Mouse (Mus musculus) layer of hippocampus, postnatal 10 days (tissue): ENCODE measurements at regions not wholly inside any gene's neighbourhood (a gene's known extent, or its start where the extent isn't known, plus 50 kb on each side); places are given as distances from the start of the nearest gene placed in this dataset.

ENCODE experiments used
- DNase-seq, 2 experiments: peaks; one replicate each; pipeline ENCODE4 v3.0.0; 2021; ENCODE audit warnings: low spot score in 2 of 2

DNA sequence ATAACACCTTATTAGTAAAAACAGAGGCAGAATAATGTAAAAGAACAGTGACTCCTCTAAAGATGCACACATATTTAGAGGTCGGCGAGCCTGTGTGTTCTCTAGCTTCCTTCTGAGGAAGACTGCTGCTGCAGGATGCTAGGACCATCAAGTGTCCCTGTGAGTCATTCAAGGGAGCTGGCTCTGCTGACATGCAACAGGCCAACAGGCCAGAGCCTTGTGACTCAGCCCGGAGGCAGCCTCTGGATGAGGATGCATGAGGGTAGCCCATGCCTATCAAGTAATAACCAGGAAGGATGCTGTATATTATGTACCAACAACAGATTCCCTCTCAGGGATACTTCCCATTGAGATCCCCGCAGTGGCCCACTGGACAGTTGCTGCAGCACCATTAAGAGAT lies 199.5 kb upstream of the Rasgrp1 start:
- no peak for DNase-seq

DNA sequence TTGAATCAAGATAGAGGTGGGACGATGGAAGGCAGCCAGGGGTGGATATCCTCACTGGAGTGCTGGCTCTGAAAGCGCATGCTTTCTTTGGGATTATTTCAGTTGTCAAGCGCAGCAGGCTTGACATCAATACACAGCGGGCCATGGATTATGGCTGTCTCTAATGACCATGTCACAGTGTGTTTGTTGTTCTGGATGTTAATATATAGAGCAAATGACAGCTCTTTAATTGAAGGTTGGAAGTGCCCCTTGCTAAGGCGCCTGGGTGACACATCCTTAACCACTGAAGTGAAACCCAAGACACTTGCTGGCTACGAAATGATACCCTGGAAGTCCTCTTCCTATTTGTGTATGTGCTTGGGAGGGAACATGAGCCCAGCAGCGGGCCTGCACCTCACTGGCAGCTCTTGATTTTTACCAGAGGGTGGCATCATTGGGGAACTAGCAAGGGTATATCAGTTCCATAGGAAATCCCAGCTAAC lies 200.5 kb upstream of the Rasgrp1 start:
- no peak for DNase-seq

DNA sequence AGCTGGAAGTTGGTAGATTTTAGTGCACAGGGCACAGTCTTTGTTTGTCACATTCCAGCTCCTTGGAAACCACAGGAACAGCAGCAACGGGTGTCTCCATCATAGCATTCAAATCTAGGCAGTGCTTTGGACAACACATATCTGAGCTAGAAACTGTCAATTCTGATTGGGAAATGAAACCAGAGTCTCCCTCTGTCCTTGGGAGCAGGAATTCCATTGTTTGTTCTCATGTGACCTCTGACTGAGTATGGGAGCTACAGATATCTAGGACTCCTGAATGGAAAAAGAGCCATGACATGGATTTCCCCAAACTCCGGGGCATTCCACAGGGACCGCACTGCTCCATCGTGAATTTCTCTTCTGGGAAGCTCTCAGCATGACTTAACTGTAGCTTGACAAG lies 205.5 kb upstream of the Rasgrp1 start:
- no peak for DNase-seq

DNA sequence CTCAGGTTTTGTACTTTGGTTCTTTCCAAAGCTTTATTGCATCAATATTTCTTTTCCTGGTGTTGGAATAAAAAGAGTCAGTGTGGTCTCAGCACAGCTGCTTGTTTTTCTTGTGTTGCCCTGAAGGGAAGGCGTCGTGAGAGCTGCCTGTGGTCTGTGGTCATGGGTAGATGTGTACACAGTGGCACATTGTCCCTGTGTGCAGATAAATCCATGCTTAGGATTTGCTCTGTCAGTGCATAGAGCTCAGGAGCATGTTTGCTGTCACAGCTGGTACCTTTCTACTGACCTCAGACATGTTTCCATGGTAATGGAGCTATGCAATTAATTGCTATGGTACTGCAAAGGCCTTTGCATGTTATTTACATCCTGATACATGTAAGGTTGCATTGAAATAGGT lies 213.5 kb upstream of the Rasgrp1 start:
- DNase-seq: no peak

DNA sequence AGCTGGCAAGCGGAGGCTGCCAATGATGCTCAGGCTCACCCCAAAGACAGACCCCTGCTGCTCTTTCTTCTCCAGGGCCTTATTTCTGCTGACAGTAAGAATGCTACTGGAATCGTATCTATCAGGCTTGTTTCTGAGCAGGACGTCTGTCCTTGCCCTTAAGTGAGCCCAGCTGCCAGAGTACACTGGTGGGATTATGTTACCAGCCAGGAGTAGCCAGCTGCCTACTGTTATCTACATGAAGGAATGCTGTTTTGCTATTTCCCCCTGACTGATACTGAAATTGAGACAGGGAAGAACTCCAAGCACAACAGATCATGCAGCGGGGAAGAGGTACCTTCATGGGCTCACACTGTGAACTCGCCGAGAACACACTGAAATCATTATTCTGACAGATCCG lies 228.2 kb upstream of the Rasgrp1 start:
- no peak for DNase-seq

DNA sequence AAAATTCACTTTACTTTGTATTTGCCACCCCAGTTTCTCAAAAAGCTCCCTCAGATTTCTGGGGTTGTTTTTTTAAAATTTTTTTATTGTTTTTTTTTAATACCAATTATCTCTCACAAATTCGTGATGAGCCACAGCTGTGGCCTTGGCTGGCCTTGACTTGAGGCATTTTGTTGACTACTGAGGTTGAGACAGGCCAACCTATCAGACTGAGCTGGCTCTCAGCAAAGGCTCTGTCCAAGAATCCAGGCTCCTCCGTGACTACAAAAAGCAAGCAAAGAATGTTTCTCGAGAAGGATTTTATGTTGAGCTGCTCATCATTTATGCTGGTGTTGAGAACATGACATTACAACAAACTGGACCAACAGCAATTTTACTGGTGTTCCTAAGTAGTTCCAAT lies 244.6 kb upstream of the Rasgrp1 start:
- DNase-seq: no peak

DNA sequence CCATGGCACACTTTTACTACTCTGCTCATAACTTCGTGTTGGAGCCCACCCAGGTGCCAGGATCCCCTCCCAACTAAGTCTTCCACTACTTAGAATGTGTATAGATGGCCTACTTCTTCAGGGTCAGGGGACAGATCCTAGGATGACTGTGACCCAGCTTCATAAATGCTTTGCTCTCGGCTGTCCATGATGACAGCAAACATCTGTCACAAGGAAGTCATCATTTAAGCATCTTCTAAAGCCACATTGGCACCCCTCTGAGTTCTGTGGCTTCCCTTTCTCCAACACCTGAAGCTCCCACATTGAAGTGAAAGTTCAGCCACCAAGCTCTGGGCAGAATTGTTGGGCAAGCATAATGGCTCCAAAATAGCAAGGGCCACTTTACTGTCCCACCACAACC lies 252.2 kb upstream of the Rasgrp1 start:
- DNase-seq: no peak

DNA sequence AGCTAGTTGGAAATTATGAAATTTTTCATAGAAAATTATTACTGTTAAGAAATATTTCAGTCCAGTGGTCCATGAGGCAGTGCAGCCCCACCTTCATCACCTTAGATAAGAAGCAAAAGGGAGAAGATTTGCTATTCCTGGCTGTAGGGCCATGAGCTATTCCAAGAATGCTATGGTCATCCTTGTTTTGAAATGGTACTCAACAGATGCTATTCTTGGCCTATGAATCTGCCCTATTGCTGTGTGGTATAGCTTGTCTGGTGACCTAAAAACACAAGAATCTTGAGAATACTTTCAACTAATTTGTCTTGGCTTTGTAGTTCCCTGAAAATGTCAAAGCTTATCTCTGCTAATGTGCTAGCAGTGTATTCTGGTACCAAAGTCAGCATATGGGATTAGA lies 254.8 kb upstream of the Rasgrp1 start:
- DNase-seq: no peak

DNA sequence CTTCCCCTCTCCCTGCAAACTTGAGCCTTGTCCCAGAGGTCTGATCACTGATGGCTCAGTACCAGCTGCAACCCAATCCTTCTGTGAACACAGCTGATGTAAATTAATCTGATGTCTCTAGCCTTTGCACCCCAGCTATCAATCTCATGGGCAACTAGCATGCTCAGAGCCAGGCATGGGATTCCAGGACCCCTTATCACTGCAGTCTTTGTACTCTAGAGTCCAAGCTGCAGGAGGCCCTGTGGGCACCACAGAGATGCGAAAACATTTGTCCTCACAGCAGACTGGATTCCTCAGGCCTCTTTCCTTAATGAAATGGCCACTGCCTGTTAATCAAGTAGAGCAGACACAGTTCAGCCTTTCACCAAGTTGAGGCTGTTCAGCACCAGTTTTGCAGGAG lies 272.0 kb upstream of the Rasgrp1 start:
- no peak for DNase-seq

DNA sequence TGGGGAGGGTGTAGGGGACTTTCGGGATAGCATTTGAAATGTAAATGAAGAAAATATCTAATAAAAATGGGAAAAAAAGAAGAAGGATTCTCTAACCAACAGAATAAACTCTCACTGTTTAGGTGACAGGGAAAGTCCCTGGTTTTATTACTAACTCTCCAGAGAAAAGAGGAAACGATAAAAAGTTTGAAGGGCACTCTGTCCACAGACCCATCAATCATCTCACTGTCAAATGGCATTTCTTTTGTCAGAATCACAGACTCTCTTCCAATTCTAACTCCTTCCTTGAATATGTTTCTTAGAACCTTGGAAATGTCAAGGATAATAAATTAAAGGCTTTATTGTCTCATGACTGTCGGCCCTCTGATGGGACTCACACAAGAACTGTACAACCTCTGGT lies 275.3 kb upstream of the Rasgrp1 start:
- DNase-seq: no peak

DNA sequence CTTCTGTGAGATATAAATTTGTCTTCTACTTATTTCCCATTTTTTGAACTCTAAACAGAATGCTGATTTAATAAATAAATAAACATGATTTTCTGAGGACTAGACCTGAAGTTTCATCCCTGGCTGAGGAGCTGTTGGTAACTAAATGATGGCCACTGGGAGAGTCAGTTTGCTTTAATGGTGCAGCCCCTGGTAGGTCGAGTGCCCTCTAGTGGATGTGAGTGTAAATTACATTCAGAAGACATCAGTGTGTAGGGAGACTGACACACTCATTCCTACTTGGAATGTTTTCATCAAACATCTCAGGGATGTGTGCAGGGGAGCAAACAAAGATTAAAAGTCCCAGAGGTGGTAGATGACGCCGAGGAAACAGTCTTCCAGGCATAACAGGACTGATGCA lies 281.2 kb upstream of the Rasgrp1 start:
- peak in 1 of 2 experiments; percentile 14 for DNase-seq

DNA sequence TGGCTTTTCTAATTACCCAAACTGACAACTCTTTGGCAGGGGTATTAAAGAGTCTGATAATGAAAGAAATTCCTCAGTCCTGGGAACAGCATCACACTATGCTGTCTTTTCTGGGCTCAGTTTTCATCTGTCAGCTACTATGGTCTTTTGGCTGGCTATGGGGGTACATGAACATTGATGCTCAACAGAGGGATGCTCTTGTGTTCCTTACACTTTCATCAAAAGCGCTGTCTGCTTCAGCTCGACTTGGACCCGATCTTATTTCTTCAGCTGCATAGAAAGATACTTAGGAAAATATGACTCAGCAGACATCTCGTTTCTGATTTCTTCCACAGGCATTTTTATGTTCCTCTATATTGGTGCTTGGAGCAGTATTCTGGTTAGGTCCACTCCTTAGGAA lies 292.1 kb upstream of the Rasgrp1 start:
- DNase-seq: no peak

DNA sequence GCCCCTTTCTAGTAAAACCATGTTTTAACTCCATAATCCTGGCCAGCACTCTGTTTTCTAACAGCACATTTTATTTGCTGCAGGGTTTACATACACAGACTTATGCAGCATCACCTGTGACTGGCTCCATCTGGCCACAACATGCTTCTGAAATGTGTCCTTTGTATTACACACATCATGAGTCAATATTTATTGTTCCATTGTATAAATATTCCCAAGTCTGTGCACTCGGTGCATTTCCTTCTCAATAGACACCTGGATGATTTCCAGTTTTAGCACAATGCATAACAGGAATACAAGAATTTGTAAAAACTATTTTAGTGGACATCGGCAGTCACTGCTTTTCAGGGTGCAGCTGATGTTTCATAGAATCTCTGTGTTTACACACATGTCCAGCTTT lies 294.6 kb upstream of the Rasgrp1 start:
- no peak for DNase-seq

DNA sequence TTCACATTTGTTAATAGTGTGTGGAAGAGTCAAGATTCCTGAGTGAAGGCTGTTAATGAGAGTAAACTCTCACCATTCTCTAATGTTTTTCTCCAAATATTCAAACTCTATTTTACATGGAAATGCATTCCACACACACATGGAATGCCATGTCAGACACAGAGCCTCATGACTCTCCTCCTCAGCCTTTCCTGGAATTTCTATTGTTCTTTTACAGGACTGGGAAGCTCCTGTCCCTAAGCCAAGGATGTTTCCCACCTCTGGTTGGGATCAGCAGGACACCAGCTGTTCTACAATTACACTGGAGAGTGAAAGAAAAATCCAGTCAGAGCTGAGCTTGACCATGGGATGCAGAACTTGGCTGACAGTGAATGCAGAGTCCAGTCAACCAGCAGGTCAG lies 309.3 kb upstream of the Rasgrp1 start:
- no peak for DNase-seq

DNA sequence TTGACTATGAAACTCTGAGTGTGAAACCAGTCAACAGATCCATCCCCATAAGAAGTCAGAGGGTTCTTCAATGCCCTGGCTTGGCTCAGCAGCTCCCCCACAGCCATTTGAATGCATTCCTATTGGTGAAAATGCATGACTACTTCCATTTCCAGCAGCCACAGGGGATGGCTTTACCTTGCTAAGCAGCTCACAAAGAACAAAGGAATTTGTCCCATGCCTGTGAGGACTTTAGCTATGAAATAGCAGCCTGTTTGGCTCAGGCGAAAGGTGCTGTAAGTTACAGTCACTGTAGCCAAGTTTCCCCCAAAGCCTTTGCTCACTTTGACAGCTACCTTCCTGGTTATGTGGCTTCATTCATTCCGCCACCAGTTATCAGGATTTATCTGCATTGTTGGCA lies 309.8 kb upstream of the Rasgrp1 start:
- no peak for DNase-seq

DNA sequence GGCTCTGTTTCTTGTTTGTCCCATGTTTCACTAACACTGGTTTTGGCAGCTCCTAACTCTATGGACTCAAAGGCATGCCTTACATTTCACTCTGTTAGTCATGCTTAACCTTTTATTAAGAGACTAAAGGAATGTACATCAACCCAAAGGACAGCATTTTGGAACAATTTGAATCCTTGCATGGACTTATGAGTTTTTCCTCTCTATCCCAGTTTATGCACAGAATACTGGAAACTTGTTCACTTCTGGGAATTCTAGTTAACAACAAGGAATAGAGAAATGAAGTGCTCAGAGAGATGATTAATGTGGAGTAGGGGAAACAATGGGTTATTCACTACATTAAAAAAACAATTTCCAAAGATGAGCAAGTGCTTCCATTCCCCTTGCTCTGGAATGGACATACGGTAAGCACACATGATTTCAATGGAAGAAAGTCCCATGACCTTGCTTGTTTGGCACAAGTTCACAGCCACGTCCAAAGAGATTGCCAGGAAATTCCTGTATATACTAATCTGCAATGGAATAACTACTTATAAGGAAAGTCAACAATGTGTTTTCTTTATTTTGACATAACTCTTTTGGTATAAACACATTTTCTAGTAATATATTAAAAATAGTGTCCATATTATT lies 313.9 kb upstream of the Rasgrp1 start:
- no peak for DNase-seq

DNA sequence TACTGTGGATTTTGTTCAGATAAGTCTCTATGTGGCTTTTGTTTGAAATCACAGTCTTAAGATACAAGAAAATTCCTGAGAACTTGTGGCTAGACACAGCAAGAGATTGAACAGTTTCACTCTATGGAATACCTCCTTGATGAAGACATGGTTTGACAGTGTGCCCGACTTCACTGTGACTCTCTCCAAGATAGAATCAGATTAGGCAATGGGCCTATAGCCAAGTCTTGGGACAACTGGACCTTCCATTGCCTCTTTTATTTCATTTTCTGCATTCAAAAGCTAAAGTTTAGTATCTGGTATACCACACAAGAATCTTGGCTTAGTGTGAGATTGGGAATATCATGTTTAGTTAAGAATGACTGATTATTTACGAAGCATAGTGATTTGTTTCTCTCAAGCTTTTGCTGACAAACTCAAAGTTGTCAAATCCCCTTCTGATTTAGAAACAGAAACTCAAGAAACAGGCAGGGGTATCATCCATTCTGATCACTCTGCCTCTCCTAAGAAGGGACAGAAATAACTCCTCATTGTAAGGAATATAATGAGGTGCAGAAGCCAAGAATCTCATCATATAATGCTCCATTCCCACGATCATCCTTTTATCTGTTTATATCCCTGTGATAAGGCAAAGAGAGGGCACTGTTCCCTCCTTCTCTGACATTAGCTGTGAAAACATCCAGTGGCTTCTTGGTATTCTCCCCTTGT lies 317.6 kb upstream of the Rasgrp1 start:
- no peak for DNase-seq

DNA sequence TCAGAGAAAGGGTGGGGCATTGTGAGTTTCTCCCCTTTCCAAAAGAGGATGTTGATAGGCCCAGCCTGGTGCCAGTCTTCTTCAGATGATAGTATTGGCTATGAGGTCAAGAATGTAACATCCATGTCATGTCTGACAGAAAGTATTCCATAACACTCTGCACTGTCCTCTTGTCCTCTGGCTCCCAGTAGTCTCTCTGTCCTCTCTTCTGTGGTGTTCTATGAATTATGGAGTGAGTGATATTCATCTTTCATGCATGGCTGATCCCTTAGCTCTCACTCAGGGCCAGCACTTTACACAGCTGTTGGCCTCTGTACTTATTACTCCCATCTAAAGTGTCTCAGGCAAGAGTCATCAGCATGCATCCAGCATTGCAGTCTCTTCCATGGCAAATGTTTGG lies 319.9 kb upstream of the Rasgrp1 start:
- DNase-seq: no peak

DNA sequence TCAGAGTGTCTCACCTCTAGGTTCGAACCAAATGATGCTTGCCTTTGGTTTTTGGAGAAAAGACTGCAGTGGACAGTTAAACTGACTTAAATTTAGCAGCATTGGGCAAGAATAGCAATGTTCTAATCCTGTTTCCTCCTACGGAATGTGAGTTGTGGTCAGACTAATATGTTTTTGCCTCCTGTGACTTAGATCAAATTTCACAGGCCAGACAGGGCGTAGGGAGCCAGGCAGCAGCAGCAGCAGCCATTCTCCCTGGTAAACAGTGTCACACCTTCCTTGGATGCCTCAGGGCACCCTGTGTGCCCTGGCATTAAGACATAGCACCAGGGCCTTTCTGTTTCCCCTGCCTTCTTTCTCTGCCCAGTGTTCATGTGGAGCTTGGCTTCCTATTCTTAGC lies 323.7 kb upstream of the Rasgrp1 start:
- no peak for DNase-seq

DNA sequence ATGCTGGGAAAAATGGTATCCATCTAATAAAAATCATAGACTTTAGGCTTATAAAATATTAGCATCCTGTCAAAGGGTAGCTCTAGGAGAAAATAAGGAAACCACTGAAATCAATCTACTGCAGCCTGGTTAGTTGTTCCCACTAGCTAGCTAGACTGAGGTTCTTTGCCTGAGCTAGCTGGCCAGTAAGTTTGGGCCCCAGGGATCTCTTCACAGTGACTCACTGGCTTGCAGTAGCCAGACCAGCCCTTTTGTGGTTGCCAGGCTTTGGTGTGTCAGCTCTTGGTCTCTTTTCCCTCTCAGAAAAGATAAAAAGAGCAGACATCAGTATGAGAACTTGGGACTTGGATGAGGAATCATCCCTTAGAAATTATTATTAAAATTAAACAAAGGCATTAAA lies 325.3 kb upstream of the Rasgrp1 start:
- no peak for DNase-seq

DNA sequence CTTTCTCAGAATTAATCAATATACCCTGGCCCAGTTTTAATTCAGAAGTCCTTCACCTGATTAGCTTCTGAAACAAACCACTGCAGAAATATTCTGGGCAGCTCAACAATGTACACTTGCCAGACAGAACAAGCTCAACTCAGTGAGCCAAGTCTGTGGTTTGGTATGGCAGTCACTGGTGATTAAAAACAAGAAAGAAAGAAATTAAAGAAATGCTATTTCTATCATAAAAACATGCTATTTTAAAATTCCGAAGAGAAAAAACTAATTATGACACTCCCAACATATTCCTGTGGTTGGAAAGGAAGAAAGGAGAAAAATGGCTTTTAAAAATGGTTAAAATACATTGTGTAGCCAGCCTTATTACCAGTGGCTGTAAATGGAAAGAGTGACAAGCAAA lies 332.1 kb upstream of the Rasgrp1 start:
- DNase-seq: no peak

DNA sequence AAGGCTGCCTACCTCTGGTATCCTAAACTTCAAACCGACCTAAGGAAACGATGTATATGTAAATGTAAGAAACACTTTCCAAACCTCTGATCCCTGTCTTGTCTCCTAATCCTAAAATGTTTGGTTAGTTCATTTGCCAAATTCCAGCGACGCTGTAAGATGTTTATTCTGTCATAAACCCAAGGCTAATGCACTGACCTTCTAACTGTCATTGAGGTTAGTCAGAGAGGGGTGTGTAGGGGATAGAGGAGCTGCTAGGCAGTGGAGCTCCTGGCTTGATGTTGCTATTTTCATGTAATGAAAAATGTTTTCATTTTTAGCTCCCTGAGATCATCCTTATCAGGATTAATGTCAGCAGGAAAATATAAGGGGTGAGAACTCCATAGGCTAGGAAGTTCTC lies 335.8 kb upstream of the Rasgrp1 start:
- DNase-seq: no peak

DNA sequence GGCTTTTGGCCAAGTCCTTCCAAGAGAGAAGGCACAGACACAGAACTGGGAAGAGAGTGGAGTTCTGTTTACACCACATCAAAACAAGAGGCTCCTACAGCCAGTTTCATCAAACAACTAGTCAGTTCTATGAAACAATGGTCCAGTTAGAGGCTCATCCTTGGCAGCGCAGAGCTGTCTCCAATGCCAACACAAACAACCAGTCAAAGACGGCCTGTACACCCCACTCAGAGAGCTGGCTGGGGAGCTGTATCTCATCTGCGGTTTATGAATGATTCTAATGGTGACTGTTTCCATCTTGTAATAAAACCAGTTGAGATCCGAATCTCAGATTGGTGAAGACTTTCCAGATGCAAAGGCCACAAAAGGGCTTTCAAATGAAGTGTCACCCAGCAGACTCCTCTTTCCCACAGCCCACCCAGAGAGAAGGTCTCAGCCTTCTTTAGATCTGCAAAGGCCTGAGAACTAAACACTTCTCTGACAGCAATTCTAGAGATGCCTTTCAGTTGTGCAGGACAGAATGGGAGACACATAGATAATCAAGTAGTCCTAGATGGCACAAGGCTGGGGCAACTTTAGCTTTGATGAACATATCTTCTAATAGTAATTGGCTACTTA lies 343.1 kb upstream of the Rasgrp1 start:
- peak; percentile 8 to 27 for DNase-seq
